In genomic region chr17:24488186-24488661, GRCm38 (mm10) we compare ENCODE assay signal across 8 mouse cellular contexts. TPM values are rescaled to one million over a fixed set of nuclear protein-coding genes. Genes with fewer than 3 reads are reported as not detected.
DNase-seq lines count a peak whose midpoint lies in the region; ATAC-seq and TF ChIP-seq lines count a peak whose summit lies in the region.

TSS of gene Caskin1 (plus strand) at chr17:24488601.

- peak within 1 kb of the TSS; percentile 77 for H3K9ac ChIP-seq in heart, embryonic 16.5 days (ENCODE audit: low read length)
- H3K9ac ChIP-seq in embryonic facial prominence, embryonic 13.5 days, result peak within 1 kb of the TSS; percentile 79
- peak within 1 kb of the TSS; percentile 67 for H3K9ac ChIP-seq in stomach, postnatal 0 days (ENCODE audit: low read length)

- peak within 1 kb of the TSS; percentile 76 for H3K4me3 ChIP-seq in heart, embryonic 16.5 days (ENCODE audit: low read length)
- H3K4me3 ChIP-seq in embryonic facial prominence, embryonic 13.5 days, result peak within 1 kb of the TSS; percentile 72
- peak within 1 kb of the TSS; percentile 59 for H3K4me3 ChIP-seq in stomach, postnatal 0 days (ENCODE audit: low read depth, low read length)

- no peak for DNase-seq in heart, postnatal 25 days (ENCODE audit: low spot score)
- peak; percentile 75 for DNase-seq in adrenal gland, adult 2 months
- peak; percentile 52 to 70 for DNase-seq in kidney, postnatal 4 days
- peak; percentile 29 for DNase-seq in lung, postnatal 14 days
- peak; percentile 45 for DNase-seq in stomach, postnatal 0 days (ENCODE audit: low spot score)
- no peak for DNase-seq in thymus, adult 18-20 months

- H3K9me3 ChIP-seq in heart, embryonic 16.5 days (replicated peaks; ENCODE audit: control insufficient read depth, low read length), result no peaks in the 10 kb centered on the region
- H3K9me3 ChIP-seq in embryonic facial prominence, embryonic 13.5 days, result no peaks in the 10 kb centered on the region
- H3K9me3 ChIP-seq in stomach, postnatal 0 days (ENCODE audit: control insufficient read depth, low read length), result no peaks in the 10 kb centered on the region

- TF ChIP-seq EP300 in stomach, postnatal 0 days (optimal IDR thresholded peaks at IDR 0.05), result no peak

- H3K36me3 ChIP-seq in heart, embryonic 16.5 days (ENCODE audit: control insufficient read depth, insufficient read depth), result no peaks in the 10 kb centered on the region
- no peaks in the 10 kb centered on the region for H3K36me3 ChIP-seq in embryonic facial prominence, embryonic 13.5 days
- H3K36me3 ChIP-seq in stomach, postnatal 0 days (ENCODE audit: control insufficient read depth, insufficient read depth, low read length), result no peaks in the 10 kb centered on the region

- under 1% methylated on average over 33 of the region's 45 CpGs for WGBS in heart, embryonic 16.5 days
- under 1% methylated on average over 45 of the region's 45 CpGs for WGBS in embryonic facial prominence, embryonic 13.5 days
- 2% methylated on average over 43 of the region's 45 CpGs for WGBS in stomach, postnatal 0 days

- intact Hi-C loops in heart, postnatal 25 days (cut with DNase I), result no loop called here

- H3K27me3 ChIP-seq in heart, embryonic 16.5 days (ENCODE audit: control insufficient read depth, insufficient read depth, low read length), result peaks cover 40% of the 10 kb centered on the region
- peaks cover 37% of the 10 kb centered on the region for H3K27me3 ChIP-seq in embryonic facial prominence, embryonic 13.5 days
- no peaks in the 10 kb centered on the region for H3K27me3 ChIP-seq in stomach, postnatal 0 days (ENCODE audit: control insufficient read depth, insufficient read depth, low read length)

- H3K4me1 ChIP-seq in heart, embryonic 16.5 days (ENCODE audit: control insufficient read depth, insufficient read depth, low read length), result peaks cover 8% of the 10 kb centered on the region
- H3K4me1 ChIP-seq in embryonic facial prominence, embryonic 13.5 days, result peaks cover 24% of the 10 kb centered on the region
- H3K4me1 ChIP-seq in stomach, postnatal 0 days (replicated peaks; ENCODE audit: control insufficient read depth, insufficient read depth), result no peaks in the 10 kb centered on the region; the same call in 1 of the 2 replicates

- no peak within 1 kb of the TSS for H3K27ac ChIP-seq in heart, embryonic 16.5 days (ENCODE audit: low read length)
- no peak within 1 kb of the TSS for H3K27ac ChIP-seq in embryonic facial prominence, embryonic 13.5 days
- H3K27ac ChIP-seq in stomach, postnatal 0 days (replicated peaks), result no peak within 1 kb of the TSS

- TF ChIP-seq CTCF in stomach, postnatal 0 days (IDR thresholded peaks at IDR 0.05; ENCODE audit: low read depth), result no peak

- peak within 1 kb of the TSS; percentile 100 for H3K4me2 ChIP-seq in heart, embryonic 16.5 days (ENCODE audit: low read depth, low read length)
- H3K4me2 ChIP-seq in embryonic facial prominence, embryonic 13.5 days, result peak within 1 kb of the TSS; percentile 78
- H3K4me2 ChIP-seq in stomach, postnatal 0 days (replicated peaks; ENCODE audit: low read depth), result peak within 1 kb of the TSS; percentile 93

- ATAC-seq in heart, embryonic 16.5 days (replicated peaks; ENCODE audit: extremely low read depth, insufficient read depth, low FRiP score), result peak; percentile 24; the same call in 1 of the 2 replicates
- peak; percentile 23; the same call in 1 of the 2 replicates for ATAC-seq in embryonic facial prominence, embryonic 13.5 days (ENCODE audit: insufficient number of reproducible peaks, insufficient read depth, low FRiP score, low TSS enrichment, low read depth)
- peak; percentile 57 for ATAC-seq in stomach, postnatal 0 days (ENCODE audit: low FRiP score, low TSS enrichment)

RNA-seq across cellular contexts. Expression of gene Caskin1, which starts in this region (rescaled TPM):
- polyA plus RNA-seq in heart, embryonic 16.5 days (2015; fragmentation: Nextera tagmentation; extraction: Ambion mirVana), result 0.24 and 0.52 TPM in 2 replicates
- total RNA-seq in heart, postnatal 25 days (2021), result under 1 TPM; 0.14 to 0.39 TPM
- 10 to 100 TPM; 19.4 to 28.7 TPM for total RNA-seq in adrenal gland, adult 2 months (2021)
- 47.0 and 47.7 TPM in 2 replicates for polyA plus RNA-seq in adrenal gland, adult 2 months (2012; rRNA removed)
- polyA plus RNA-seq in embryonic facial prominence, embryonic 13.5 days (2015; fragmentation: Nextera tagmentation; extraction: Ambion mirVana), result 3.5 and 5.4 TPM in 2 replicates
- 0.84 and 1.3 TPM in 2 replicates for polyA plus RNA-seq in stomach, postnatal 0 days (2015; fragmentation: Nextera tagmentation; extraction: Ambion mirVana)

Comparison
In these comparisons a context has a peak if more than half of its experiments do, and no peak if none do; other contexts are left out.
1. RNA of gene Caskin1 (total RNA-seq): 19.4 to 28.7 TPM in adrenal gland, adult 2 months; 0.14 to 0.39 TPM in heart, postnatal 25 days; every median in the first group is over 10 times any median in the second.
2. Peak in ATAC-seq, H3K4me3 ChIP-seq, H3K9ac ChIP-seq and H3K4me2 ChIP-seq in heart, embryonic 16.5 days; RNA of the gene not detected or under 1 TPM.
3. DNase-seq: peak in adrenal gland, adult 2 months (single experiment), kidney, postnatal 4 days (2 of 2), lung, postnatal 14 days (single experiment) and stomach, postnatal 0 days (single experiment); none in heart, postnatal 25 days (single experiment) and thymus, adult 18-20 months (0 of 2).
4. Peak in every context shown above with its lines, with median percentiles within 50 percentile points of each other: ATAC-seq, H3K4me2 ChIP-seq, H3K4me3 ChIP-seq and H3K9ac ChIP-seq.